Mouse (Mus musculus) ES-Bruce4 (cell line): ENCODE data around the gene Fam166b. TPM values are rescaled to one million over a fixed set of nuclear protein-coding genes. Genes with fewer than 3 reads are reported as not detected.

ENCODE experiments used
- H3K27ac ChIP-seq: 2 replicates; pipeline ENCODE4 v1.5.1; 2012; ENCODE audit warnings: low read length, inconsistent platforms; ENCODE audit not compliant: insufficient read depth
- H3K27me3 ChIP-seq: 2 replicates; pipeline ENCODE4 v1.6.1; 2012; ENCODE audit warnings: mild to moderate bottlenecking, low read length, inconsistent platforms; ENCODE audit not compliant: control insufficient read depth, poor library complexity, insufficient read depth, severe bottlenecking
- H3K36me3 ChIP-seq: 2 replicates; pipeline ENCODE4 v1.6.1; 2012; ENCODE audit warnings: inconsistent platforms, mild to moderate bottlenecking, low read length, moderate library complexity; ENCODE audit not compliant: control insufficient read depth, poor library complexity, insufficient read depth, severe bottlenecking
- H3K4me1 ChIP-seq: one replicate; pipeline ENCODE4 v1.8.1; 2011; ENCODE audit warnings: low read length; ENCODE audit not compliant: control insufficient read depth, insufficient read depth
- H3K4me3 ChIP-seq: 2 replicates; pipeline ENCODE4 v1.5.1; 2011; ENCODE audit warnings: low read depth, mild to moderate bottlenecking, low read length
- H3K9ac ChIP-seq: 2 replicates; pipeline ENCODE4 v1.6.1; 2012; ENCODE audit warnings: low read depth, mild to moderate bottlenecking, inconsistent platforms; ENCODE audit not compliant: poor library complexity, severe bottlenecking
- H3K9me3 ChIP-seq: replicated peaks from 2 replicates; pipeline ENCODE4 v1.6.1; 2012; ENCODE audit warnings: mild to moderate bottlenecking, low read length, inconsistent platforms; ENCODE audit not compliant: control insufficient read depth, poor library complexity, insufficient read depth, severe bottlenecking
- CTCF ChIP-seq: IDR thresholded peaks from one replicate; pipeline ENCODE4 v1.8.1; 2011; ENCODE audit warnings: low read depth, low read length
- EP300 ChIP-seq: IDR thresholded peaks from 2 replicates; pipeline ENCODE4 v1.6.1; 2011; ENCODE audit warnings: low read depth, low read length; ENCODE audit not compliant: insufficient read depth
- POLR2A ChIP-seq: IDR thresholded peaks from one replicate; pipeline ENCODE4 v1.8.1; 2011; ENCODE audit warnings: low read length; ENCODE audit not compliant: insufficient read depth
- polyA plus RNA-seq: library from polyadenylated mRNA; stranded (reverse); fragments of >200 nt; gene quantifications from 2 replicates; pipeline ENCODE4 v1.2.4, GENCODE M21; 2011; ENCODE audit warnings: low read depth; ENCODE audit not compliant: missing spikeins, insufficient read depth, insufficient read length

Fam166b gene
- polyA plus RNA-seq, 1 experiment: 2.1 TPM

GRCm38 (mm10) chr4:43402212-43402611 is 26.7 kb downstream of the Fam166b start:
- Histone ChIP-seq H3K9ac (no peak overlapping the region), H3K9me3 (no peaks in the 10 kb centered on the region), H3K27ac (peak overlapping the region; percentile 48; the same call in 1 of the 2 replicates), H3K27me3 (no peaks in the 10 kb centered on the region), H3K4me1 (peaks cover 12% of the 10 kb centered on the region), H3K36me3 (no peaks in the 10 kb centered on the region), H3K4me3 (no peak overlapping the region)
- TF ChIP-seq POLR2A (no peak), EP300 (peak; percentile 90)

GRCm38 (mm10) chr4:43401486-43401885 is 27.4 kb downstream of the Fam166b start:
- TF ChIP-seq CTCF: no peak
- no peak for TF ChIP-seq EP300
- no peak for TF ChIP-seq POLR2A
- Histone ChIP-seq H3K9me3 (no peaks in the 10 kb centered on the region), H3K36me3 (no peaks in the 10 kb centered on the region), H3K4me1 (peaks cover 12% of the 10 kb centered on the region), H3K27ac (no peak overlapping the region), H3K9ac (0 out of 2 replicates have a peak overlapping the region, but pooled peaks have one; percentile 12), H3K27me3 (no peaks in the 10 kb centered on the region), H3K4me3 (peak overlapping the region; percentile 10; the same call in 1 of the 2 replicates)

GRCm38 (mm10) chr4:43400976-43401375 is 28.0 kb downstream of the Fam166b start:
- Histone ChIP-seq H3K4me3 (peak overlapping the region; percentile 10; the same call in 1 of the 2 replicates), H3K9ac (0 out of 2 replicates have a peak overlapping the region, but pooled peaks have one; percentile 12), H3K4me1 (peaks cover 12% of the 10 kb centered on the region), H3K9me3 (no peaks in the 10 kb centered on the region), H3K36me3 (no peaks in the 10 kb centered on the region), H3K27me3 (no peaks in the 10 kb centered on the region), H3K27ac (no peak overlapping the region)
- no peak for TF ChIP-seq POLR2A
- TF ChIP-seq EP300: no peak
- TF ChIP-seq CTCF: no peak

- Histone ChIP-seq H3K27me3 (no peaks in the 10 kb centered on the region), H3K4me1 (peaks cover 7% of the 10 kb centered on the region), H3K4me3 (peak overlapping the region; percentile 10; the same call in 1 of the 2 replicates), H3K36me3 (no peaks in the 10 kb centered on the region), H3K9ac (no peak overlapping the region), H3K27ac (no peak overlapping the region), H3K9me3 (no peaks in the 10 kb centered on the region)
- TF ChIP-seq EP300 (no peak), CTCF (no peak), POLR2A (no peak)
Measured at GRCm38 (mm10) chr4:43399391-43400131, 29.4 kb downstream of the Fam166b start.

- no peak overlapping the region for H3K9ac ChIP-seq
- peak; percentile 62; the same call in 1 of the 2 replicates for TF ChIP-seq EP300
- no peak for TF ChIP-seq CTCF
- TF ChIP-seq POLR2A: no peak
- H3K9me3 ChIP-seq: no peaks in the 10 kb centered on the region
- H3K4me1 ChIP-seq: peaks cover 7% of the 10 kb centered on the region
- peak overlapping the region; percentile 53 for H3K27ac ChIP-seq
- peak overlapping the region; percentile 10; the same call in 1 of the 2 replicates for H3K4me3 ChIP-seq
- H3K36me3 ChIP-seq: no peaks in the 10 kb centered on the region
- H3K27me3 ChIP-seq: no peaks in the 10 kb centered on the region
Measured at GRCm38 (mm10) chr4:43398829-43399331, 30.1 kb downstream of the Fam166b start.

- Histone ChIP-seq H3K4me1 (peaks cover 7% of the 10 kb centered on the region), H3K4me3 (no peak overlapping the region), H3K9ac (no peak overlapping the region), H3K36me3 (no peaks in the 10 kb centered on the region), H3K27me3 (no peaks in the 10 kb centered on the region), H3K27ac (no peak overlapping the region; the same call in 1 of the 2 replicates), H3K9me3 (no peaks in the 10 kb centered on the region)
- no peak for TF ChIP-seq POLR2A
- TF ChIP-seq EP300: no peak
- TF ChIP-seq CTCF: no peak
Measured at GRCm38 (mm10) chr4:43398014-43398413, 30.9 kb downstream of the Fam166b start.
